10 mouse cellular contexts compared by ENCODE assay signal in genomic region chr14:103651562-103651961, GRCm38 (mm10). TPM values are rescaled to one million over a fixed set of nuclear protein-coding genes. Genes with fewer than 3 reads are reported as not detected.
A peak's percentile ranks its signal among the peaks of the same experiment; 100 is the strongest.
DNase-seq lines count a peak whose midpoint lies in the region; ATAC-seq and TF ChIP-seq lines count a peak whose summit lies in the region.
"Had no signal": no experiment of that assay in that cellular context is flagged by ENCODE, and none has a peak within 500 bp of the region (broad histone marks: within the 10 kb centered on the region; RNA-seq: fewer than 3 reads in every experiment).

No protein-coding gene starts in this region.

- 54% methylated on average over 2 of the region's 2 CpGs for WGBS in kidney, embryonic 16.5 days
- 75% methylated on average over 2 of the region's 2 CpGs for WGBS in hindbrain, embryonic 12.5 days
- WGBS in midbrain, embryonic 15.5 days, result 37% methylated on average over 2 of the region's 2 CpGs

- no peak overlapping the region for H3K27ac ChIP-seq in kidney, embryonic 16.5 days (ENCODE audit: low read length)
- H3K27ac ChIP-seq in cortical plate, adult 2 months (ENCODE audit: insufficient read depth, low read length), result no peak overlapping the region
- H3K27ac ChIP-seq in hindbrain, embryonic 12.5 days, result no peak overlapping the region
- peak overlapping the region; percentile 97 for H3K27ac ChIP-seq in midbrain, embryonic 15.5 days
- H3K27ac ChIP-seq: liver, embryonic 15.5 days had no signal

- no peak for DNase-seq in kidney, adult 9 months
- no peak for DNase-seq in thymus, adult 18-20 months
- DNase-seq in right cerebral cortex, adult 18-20 months, result no peak
- DNase-seq in cerebellum, postnatal 4 days (ENCODE audit: low spot score in 2 of 2), result no peak

- H3K9ac ChIP-seq in kidney, embryonic 16.5 days (replicated peaks; ENCODE audit: low read length), result no peak overlapping the region
- H3K9ac ChIP-seq in hindbrain, embryonic 12.5 days, result peak overlapping the region; percentile 97
- peak overlapping the region; percentile 91 for H3K9ac ChIP-seq in midbrain, embryonic 15.5 days
- H3K9ac ChIP-seq: liver, embryonic 15.5 days had no signal

- TF ChIP-seq CTCF in cortical plate, adult 2 months (IDR thresholded peaks at IDR 0.05; ENCODE audit: extremely low read depth, insufficient read depth, low read length), result no peak

- no peaks in the 10 kb centered on the region for H3K9me3 ChIP-seq in kidney, embryonic 16.5 days (ENCODE audit: low read length)
- H3K9me3 ChIP-seq in hindbrain, embryonic 12.5 days (replicated peaks), result no peaks in the 10 kb centered on the region
- H3K9me3 ChIP-seq in midbrain, embryonic 15.5 days, result no peaks in the 10 kb centered on the region
- H3K9me3 ChIP-seq: heart, embryonic 10.5 days; liver, embryonic 15.5 days had no signal

- H3K36me3 ChIP-seq in kidney, embryonic 16.5 days (ENCODE audit: insufficient read depth, low read length), result no peaks in the 10 kb centered on the region
- H3K36me3 ChIP-seq in hindbrain, embryonic 12.5 days, result no peaks in the 10 kb centered on the region
- H3K36me3 ChIP-seq in midbrain, embryonic 15.5 days (replicated peaks), result no peaks in the 10 kb centered on the region
- H3K36me3 ChIP-seq: heart, embryonic 10.5 days; liver, embryonic 15.5 days had no signal

- H3K4me3 ChIP-seq in kidney, embryonic 16.5 days (ENCODE audit: low read length), result peak overlapping the region; percentile 70
- H3K4me3 ChIP-seq in cortical plate, adult 2 months (ENCODE audit: insufficient read depth, low read length), result peak overlapping the region; percentile 98
- peak overlapping the region; percentile 76 for H3K4me3 ChIP-seq in hindbrain, embryonic 12.5 days
- peak overlapping the region; percentile 100 for H3K4me3 ChIP-seq in midbrain, embryonic 15.5 days

- no peak for TF ChIP-seq POLR2A in cortical plate, adult 2 months (IDR thresholded peaks at IDR 0.05; ENCODE audit: extremely low read depth, insufficient read depth, low read length)

- peaks cover 20% of the 10 kb centered on the region; the same call in 1 of the 2 replicates for H3K27me3 ChIP-seq in kidney, embryonic 16.5 days (ENCODE audit: insufficient read depth, low read length)
- H3K27me3 ChIP-seq in hindbrain, embryonic 12.5 days, result no peaks in the 10 kb centered on the region
- H3K27me3 ChIP-seq in midbrain, embryonic 15.5 days (replicated peaks), result no peaks in the 10 kb centered on the region

- H3K4me2 ChIP-seq in kidney, embryonic 16.5 days (replicated peaks; ENCODE audit: low read depth, low read length), result peak overlapping the region; percentile 92
- H3K4me2 ChIP-seq in hindbrain, embryonic 12.5 days (replicated peaks), result peak overlapping the region; percentile 66
- H3K4me2 ChIP-seq in midbrain, embryonic 15.5 days, result peak overlapping the region; percentile 67

- peaks cover 8% of the 10 kb centered on the region for H3K4me1 ChIP-seq in kidney, embryonic 16.5 days (ENCODE audit: insufficient read depth, low read length)
- H3K4me1 ChIP-seq in cortical plate, adult 2 months (ENCODE audit: control insufficient read depth, insufficient read depth, low read length), result peaks cover 10% of the 10 kb centered on the region
- H3K4me1 ChIP-seq in hindbrain, embryonic 12.5 days, result peaks cover 42% of the 10 kb centered on the region
- peaks cover 63% of the 10 kb centered on the region for H3K4me1 ChIP-seq in midbrain, embryonic 15.5 days

- ATAC-seq in kidney, embryonic 16.5 days (ENCODE audit: low FRiP score, low TSS enrichment), result no peak
- ATAC-seq in hindbrain, embryonic 12.5 days (ENCODE audit: low FRiP score), result no peak
- ATAC-seq in midbrain, embryonic 15.5 days (replicated peaks), result no peak

RNA-seq across cellular contexts. Expression of gene Slain1, which starts 1.5 kb away (rescaled TPM):
- polyA plus RNA-seq in kidney, embryonic 16.5 days (2015; fragmentation: Nextera tagmentation; extraction: Ambion mirVana), result 0.71 and 0.99 TPM in 2 replicates
- polyA plus RNA-seq in cortical plate, adult 2 months (2012; rRNA removed), result 58.4 and 72.4 TPM in 2 replicates
- 19.9 and 22.8 TPM in 2 replicates for polyA plus RNA-seq in hindbrain, embryonic 12.5 days (2016; fragmentation: Nextera tagmentation; extraction: Ambion mirVana)
- 21.7 TPM in 2 replicates for polyA plus RNA-seq in midbrain, embryonic 15.5 days (2015; fragmentation: Nextera tagmentation; extraction: Ambion mirVana)

Comparison
In these comparisons a context has a peak if more than half of its experiments do, and no peak if none do; other contexts are left out.
1. RNA of gene Slain1, which starts 1.5 kb away (polyA plus RNA-seq): 58.4 to 72.4 TPM in cortical plate, adult 2 months, 21.7 TPM in midbrain, embryonic 15.5 days and 19.9 to 22.8 TPM in hindbrain, embryonic 12.5 days; 0.71 to 0.99 TPM in kidney, embryonic 16.5 days; every median in the first group is over 10 times any median in the second.
2. Peak in every context shown above with its lines, with median percentiles within 50 percentile points of each other: H3K4me2 ChIP-seq and H3K4me3 ChIP-seq.